Mouse (Mus musculus) cerebellum, adult 2 months (tissue): ENCODE measurements at regions not wholly inside any gene's neighbourhood (a gene's known extent, or its start where the extent isn't known, plus 50 kb on each side); places are given as distances from the start of the nearest gene placed in this dataset.

Experiments used
- DNase-seq, 2 experiments: peaks; one replicate each; pipeline ENCODE4 v3.0.0; 2021
- H3K27ac ChIP-seq: fragments of 200-500 bp; 2 replicates; pipeline ENCODE4 v1.5.1; 2012; ENCODE audit warnings: low read length, control low read depth, inconsistent platforms; ENCODE audit not compliant: insufficient read depth
- H3K27me3 ChIP-seq: fragments of 200-500 bp; 2 replicates; pipeline ENCODE4 v1.6.1; 2012; ENCODE audit warnings: inconsistent platforms, mild to moderate bottlenecking, low read length, moderate library complexity; ENCODE audit not compliant: control insufficient read depth, insufficient read depth
- H3K4me1 ChIP-seq: fragments of 200-500 bp; 2 replicates; pipeline ENCODE4 v1.6.1; 2011; ENCODE audit warnings: low read length; ENCODE audit not compliant: control insufficient read depth, insufficient read depth
- H3K4me3 ChIP-seq: fragments of 200-500 bp; replicated peaks from 2 replicates; pipeline ENCODE3; 2011; ENCODE audit warnings: mild to moderate bottlenecking, low read depth, low read length, control low read depth; ENCODE audit not compliant: insufficient read depth
- CTCF ChIP-seq: fragments of 200-500 bp; IDR thresholded peaks from 2 replicates; pipeline ENCODE4 v1.5.1; 2011; ENCODE audit warnings: low read depth, mild to moderate bottlenecking, control low read depth, low read length, moderate library complexity, borderline replicate concordance; ENCODE audit not compliant: insufficient read depth
- POLR2A ChIP-seq: fragments of 200-500 bp; IDR thresholded peaks from 2 replicates; pipeline ENCODE4 v1.6.1; 2011; ENCODE audit warnings: low read length, control low read depth, borderline replicate concordance; ENCODE audit not compliant: insufficient read depth
- WGBS: fragments of 180-500 bp; shearing (Covaris S2); methylation state at CpG from one replicate; pipeline ENCODE4 v1.1.7; 2018; 5-methylcytosine and 5-hydroxymethylcytosine counted together

GRCm38 (mm10) chr9:52241577-52241976, 73.2 kb upstream of the Zc3h12c start:
- no peak for TF ChIP-seq POLR2A
- TF ChIP-seq CTCF = no peak
- no peak overlapping the region for H3K27ac ChIP-seq
- DNase-seq = no peak
- 39% methylated on average over 4 of the region's 4 CpGs for WGBS
- no peak overlapping the region for H3K4me3 ChIP-seq
- H3K4me1 ChIP-seq = no peaks in the 10 kb centered on the region
- H3K27me3 ChIP-seq = no peaks in the 10 kb centered on the region

GRCm38 (mm10) chr9:52240585-52241320, 72.4 kb upstream of the Zc3h12c start:
- Histone ChIP-seq H3K4me1 (no peaks in the 10 kb centered on the region), H3K27me3 (no peaks in the 10 kb centered on the region), H3K4me3 (no peak overlapping the region), H3K27ac (no peak overlapping the region)
- no peak for DNase-seq
- TF ChIP-seq POLR2A (no peak), CTCF (no peak)
- 66% methylated on average over 12 of the region's 12 CpGs for WGBS

- WGBS = 68% methylated on average over 9 of the region's 9 CpGs
- Histone ChIP-seq H3K4me3 (no peak overlapping the region), H3K4me1 (no peaks in the 10 kb centered on the region), H3K27ac (no peak overlapping the region), H3K27me3 (no peaks in the 10 kb centered on the region)
- DNase-seq = no peak
- TF ChIP-seq POLR2A (no peak), CTCF (no peak)
These were observed 66.4 kb upstream of the Zc3h12c start for GRCm38 (mm10) chr9:52234775-52235174.

- no peaks in the 10 kb centered on the region for H3K27me3 ChIP-seq
- 89% methylated on average over 9 of the region's 9 CpGs for WGBS
- no peak overlapping the region for H3K4me3 ChIP-seq
- DNase-seq = no peak
- H3K27ac ChIP-seq = no peak overlapping the region
- no peaks in the 10 kb centered on the region for H3K4me1 ChIP-seq
- TF ChIP-seq POLR2A = no peak
- TF ChIP-seq CTCF = no peak
These were observed 61.2 kb upstream of the Zc3h12c start for GRCm38 (mm10) chr9:52229589-52229988.

- Histone ChIP-seq H3K4me1 (no peaks in the 10 kb centered on the region), H3K27ac (no peak overlapping the region), H3K27me3 (no peaks in the 10 kb centered on the region), H3K4me3 (no peak overlapping the region)
- DNase-seq = no peak
- 60% methylated on average over 3 of the region's 3 CpGs for WGBS
- TF ChIP-seq CTCF (no peak), POLR2A (no peak)
These were observed 57.3 kb upstream of the Zc3h12c start for GRCm38 (mm10) chr9:52225646-52226045.

- Histone ChIP-seq H3K4me3 (no peak overlapping the region), H3K27me3 (no peaks in the 10 kb centered on the region), H3K27ac (no peak overlapping the region), H3K4me1 (no peaks in the 10 kb centered on the region)
- no peak for DNase-seq
- WGBS = 11% methylated on average over 7 of the region's 7 CpGs
- TF ChIP-seq POLR2A (no peak), CTCF (no peak)
These were observed 55.2 kb upstream of the Zc3h12c start for GRCm38 (mm10) chr9:52223509-52224113.
